Mouse (Mus musculus): Measurements from ENCODE around the gene Map6. TPM values are rescaled to one million over a fixed set of nuclear protein-coding genes. Genes with fewer than 3 reads are reported as not detected.

Map6 gene
- polyA plus RNA-seq, 1 experiment from 2014 or later, result 1.1 TPM

- no peaks in the 10 kb centered on the region for H3K9me3 ChIP-seq (ENCODE audit: control insufficient read depth, low read length)
- no peak for ATAC-seq (ENCODE audit: low FRiP score, low TSS enrichment)
- no peak overlapping the region for H3K4me2 ChIP-seq (replicated peaks; ENCODE audit: low read depth, low read length)
- H3K36me3 ChIP-seq (ENCODE audit: control insufficient read depth, insufficient read depth, low read length), result no peaks in the 10 kb centered on the region
- peaks cover 6% of the 10 kb centered on the region; the same call in 1 of the 2 replicates for H3K27me3 ChIP-seq (ENCODE audit: control insufficient read depth, insufficient read depth, low read length)
- no peak overlapping the region for H3K9ac ChIP-seq (ENCODE audit: low read depth, low read length)
- 57% methylated on average over 4 of the region's 4 CpGs for WGBS
- peaks cover 11% of the 10 kb centered on the region; the same call in 1 of the 2 replicates for H3K4me1 ChIP-seq (ENCODE audit: control insufficient read depth, insufficient read depth, low read length)
- no peak overlapping the region for H3K27ac ChIP-seq (ENCODE audit: low read depth, low read length)
- no peak overlapping the region for H3K4me3 ChIP-seq (ENCODE audit: low read length)
Measured at GRCm38 (mm10) chr7:99328847-99329246, 61.6 kb downstream of the Map6 start.

GRCm38 (mm10) chr7:99330012-99330411 is 62.8 kb downstream of the Map6 start:
- no peak for ATAC-seq (ENCODE audit: low FRiP score, low TSS enrichment)
- H3K4me3 ChIP-seq (ENCODE audit: low read length), result no peak overlapping the region
- H3K9me3 ChIP-seq (ENCODE audit: control insufficient read depth, low read length), result no peaks in the 10 kb centered on the region
- no peak overlapping the region for H3K4me2 ChIP-seq (replicated peaks; ENCODE audit: low read depth, low read length)
- WGBS, result 70% methylated on average over 5 of the region's 5 CpGs
- no peaks in the 10 kb centered on the region for H3K36me3 ChIP-seq (ENCODE audit: control insufficient read depth, insufficient read depth, low read length)
- peaks cover 2% of the 10 kb centered on the region; the same call in 1 of the 2 replicates for H3K4me1 ChIP-seq (ENCODE audit: control insufficient read depth, insufficient read depth, low read length)
- no peak overlapping the region for H3K9ac ChIP-seq (ENCODE audit: low read depth, low read length)
- H3K27ac ChIP-seq (ENCODE audit: low read depth, low read length), result no peak overlapping the region
- H3K27me3 ChIP-seq (ENCODE audit: control insufficient read depth, insufficient read depth, low read length), result peaks cover 6% of the 10 kb centered on the region; the same call in 1 of the 2 replicates

GRCm38 (mm10) chr7:99332774-99333480 is 65.7 kb downstream of the Map6 start:
- Histone ChIP-seq H3K27ac (ENCODE audit: low read depth, low read length) (no peak overlapping the region), H3K27me3 (ENCODE audit: control insufficient read depth, insufficient read depth, low read length) (no peaks in the 10 kb centered on the region), H3K9me3 (ENCODE audit: control insufficient read depth, low read length) (no peaks in the 10 kb centered on the region), H3K4me1 (ENCODE audit: control insufficient read depth, insufficient read depth, low read length) (no peaks in the 10 kb centered on the region), H3K9ac (ENCODE audit: low read depth, low read length) (no peak overlapping the region), H3K4me3 (ENCODE audit: low read length) (no peak overlapping the region), H3K36me3 (ENCODE audit: control insufficient read depth, insufficient read depth, low read length) (no peaks in the 10 kb centered on the region), H3K4me2 (replicated peaks; ENCODE audit: low read depth, low read length) (no peak overlapping the region)
- WGBS, result 46% methylated on average over 12 of the region's 12 CpGs
- peak; percentile 87 for ATAC-seq (ENCODE audit: low FRiP score, low TSS enrichment)

GRCm38 (mm10) chr7:99340736-99341135 is 73.5 kb downstream of the Map6 start:
- no peak overlapping the region for H3K4me2 ChIP-seq (replicated peaks; ENCODE audit: low read depth, low read length)
- H3K9me3 ChIP-seq (ENCODE audit: control insufficient read depth, low read length), result no peaks in the 10 kb centered on the region
- no peaks in the 10 kb centered on the region for H3K27me3 ChIP-seq (ENCODE audit: control insufficient read depth, insufficient read depth, low read length)
- no peak for ATAC-seq (ENCODE audit: low FRiP score, low TSS enrichment)
- no peak overlapping the region for H3K27ac ChIP-seq (ENCODE audit: low read depth, low read length)
- no peaks in the 10 kb centered on the region for H3K4me1 ChIP-seq (ENCODE audit: control insufficient read depth, insufficient read depth, low read length)
- no peak overlapping the region for H3K4me3 ChIP-seq (ENCODE audit: low read length)
- WGBS, result 81% methylated on average over 8 of the region's 8 CpGs
- H3K9ac ChIP-seq (ENCODE audit: low read depth, low read length), result no peak overlapping the region
- peaks cover 33% of the 10 kb centered on the region for H3K36me3 ChIP-seq (ENCODE audit: control insufficient read depth, insufficient read depth, low read length)

GRCm38 (mm10) chr7:99343577-99343976 is 76.3 kb downstream of the Map6 start:
- Histone ChIP-seq H3K27me3 (ENCODE audit: control insufficient read depth, insufficient read depth, low read length) (no peaks in the 10 kb centered on the region), H3K9ac (ENCODE audit: low read depth, low read length) (no peak overlapping the region), H3K4me1 (ENCODE audit: control insufficient read depth, insufficient read depth, low read length) (peaks cover under 1% of the 10 kb centered on the region; the same call in 1 of the 2 replicates), H3K9me3 (ENCODE audit: control insufficient read depth, low read length) (no peaks in the 10 kb centered on the region), H3K4me2 (replicated peaks; ENCODE audit: low read depth, low read length) (no peak overlapping the region), H3K36me3 (ENCODE audit: control insufficient read depth, insufficient read depth, low read length) (peaks cover 61% of the 10 kb centered on the region), H3K4me3 (ENCODE audit: low read length) (no peak overlapping the region), H3K27ac (ENCODE audit: low read depth, low read length) (no peak overlapping the region)
- no peak for ATAC-seq (ENCODE audit: low FRiP score, low TSS enrichment)
- 86% methylated on average over 4 of the region's 4 CpGs for WGBS

DNA sequence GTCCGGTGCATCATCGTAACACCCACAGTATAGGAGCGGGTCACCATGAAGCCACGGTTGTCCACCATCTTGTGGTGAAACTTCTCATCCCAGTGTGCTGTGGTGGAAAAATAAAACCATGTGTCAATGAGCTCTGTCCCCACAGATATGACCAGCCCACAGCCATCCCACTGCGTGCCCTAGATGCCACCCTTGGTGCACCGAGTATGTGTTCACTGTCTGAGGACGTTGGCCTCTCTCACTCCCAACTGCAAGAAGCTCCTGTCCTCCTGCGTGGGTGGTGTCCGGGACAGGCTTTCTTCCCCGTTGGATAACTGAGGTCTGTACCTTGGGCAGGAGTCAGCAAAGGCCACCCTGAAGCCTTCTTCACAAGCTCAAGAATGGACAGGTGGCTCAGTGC is 80.0 kb downstream of the Map6 start:
- Histone ChIP-seq H3K4me2 (replicated peaks; ENCODE audit: low read depth, low read length) (no peak overlapping the region), H3K27ac (ENCODE audit: low read depth, low read length) (no peak overlapping the region), H3K36me3 (ENCODE audit: control insufficient read depth, insufficient read depth, low read length) (peaks cover 83% of the 10 kb centered on the region), H3K9ac (ENCODE audit: low read depth, low read length) (no peak overlapping the region), H3K9me3 (ENCODE audit: control insufficient read depth, low read length) (no peaks in the 10 kb centered on the region), H3K4me3 (ENCODE audit: low read length) (no peak overlapping the region), H3K4me1 (ENCODE audit: control insufficient read depth, insufficient read depth, low read length) (peaks cover 25% of the 10 kb centered on the region), H3K27me3 (ENCODE audit: control insufficient read depth, insufficient read depth, low read length) (no peaks in the 10 kb centered on the region)
- no peak for ATAC-seq (ENCODE audit: low FRiP score, low TSS enrichment)
- 98% methylated on average over 10 of the region's 10 CpGs for WGBS

DNA sequence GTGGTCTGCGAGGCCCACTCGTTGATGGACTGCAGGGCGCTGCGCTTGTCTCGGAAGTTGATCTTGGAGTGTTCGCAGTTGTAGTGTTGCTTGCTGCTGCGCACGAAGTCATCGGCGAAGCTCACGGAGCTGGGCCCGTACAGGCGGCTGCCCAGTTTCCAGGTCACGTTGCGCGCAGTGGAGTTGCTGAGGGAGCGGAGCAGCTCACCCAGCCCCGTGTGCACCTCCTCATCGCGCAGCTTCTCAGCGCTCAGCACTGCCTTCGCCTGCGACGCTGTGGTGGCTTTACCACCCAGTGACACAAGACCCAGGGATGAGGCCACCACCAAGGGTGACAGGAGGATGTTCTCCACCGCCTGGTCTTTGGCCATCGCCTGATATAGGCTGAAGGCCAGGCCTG is 81.6 kb downstream of the Map6 start:
- no peak overlapping the region for H3K4me3 ChIP-seq (ENCODE audit: low read length)

DNA sequence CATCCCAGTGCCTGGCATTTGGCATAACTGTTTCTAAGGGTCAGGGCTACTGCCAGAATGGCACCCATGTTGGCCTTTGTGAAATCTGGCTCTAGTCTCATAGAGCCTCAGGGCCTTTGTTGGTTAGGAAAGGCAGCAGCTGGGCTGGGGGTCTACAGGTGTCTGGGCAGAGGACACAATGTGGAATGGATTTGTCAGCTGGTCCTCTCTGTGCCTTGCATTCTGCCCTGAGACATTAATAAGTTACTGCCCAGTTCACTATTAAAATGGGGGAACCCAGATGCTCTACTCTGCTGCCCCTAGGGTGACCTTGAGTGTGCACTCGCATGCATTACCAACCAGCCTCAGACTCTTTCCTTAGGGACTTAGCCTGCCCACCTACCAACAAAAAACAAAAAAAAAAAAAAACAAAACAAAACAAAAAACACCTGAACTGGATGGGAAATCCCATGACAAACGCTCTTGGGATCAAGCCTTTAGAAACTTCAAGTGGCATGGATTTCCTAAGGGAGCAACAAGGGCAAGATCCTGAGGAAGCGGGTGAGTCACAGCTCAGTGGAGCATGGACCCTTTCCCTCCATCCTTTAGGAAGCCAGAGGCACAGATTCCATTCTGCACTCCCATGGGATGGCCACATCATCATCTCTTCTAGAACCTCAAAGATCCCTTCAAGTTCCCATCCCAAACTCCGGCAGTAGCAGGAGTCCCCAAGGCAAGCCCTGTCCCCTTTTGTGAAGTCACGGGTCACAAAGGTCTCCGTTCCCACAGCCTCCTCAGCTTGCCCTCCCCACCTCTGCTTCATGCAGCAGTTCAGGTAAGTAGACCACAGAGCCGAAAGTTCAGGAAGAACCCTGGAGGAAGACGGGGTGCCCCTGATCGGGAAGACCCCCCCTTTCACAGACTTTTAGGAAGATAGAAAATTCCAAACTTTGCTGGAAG is 82.8 kb downstream of the Map6 start:
- H3K9me3 ChIP-seq (ENCODE audit: control insufficient read depth, low read length), result no peaks in the 10 kb centered on the region
- H3K36me3 ChIP-seq (ENCODE audit: control insufficient read depth, insufficient read depth, low read length), result peaks cover 57% of the 10 kb centered on the region
- WGBS, result 36% methylated on average over 9 of the region's 9 CpGs
- no peaks in the 10 kb centered on the region for H3K27me3 ChIP-seq (ENCODE audit: control insufficient read depth, insufficient read depth, low read length)
- peak overlapping the region; percentile 98 for H3K27ac ChIP-seq (ENCODE audit: low read depth, low read length)
- peak overlapping the region; percentile 79 for H3K4me3 ChIP-seq (ENCODE audit: low read length)
- peaks cover 37% of the 10 kb centered on the region for H3K4me1 ChIP-seq (ENCODE audit: control insufficient read depth, insufficient read depth, low read length)
- peak overlapping the region; percentile 94 for H3K9ac ChIP-seq (ENCODE audit: low read depth, low read length)
- no peak for ATAC-seq (ENCODE audit: low FRiP score, low TSS enrichment)
- H3K4me2 ChIP-seq (replicated peaks; ENCODE audit: low read depth, low read length), result peak overlapping the region; percentile 86

More for the DNA sequence above, 81.6 kb downstream of the Map6 start:
- ATAC-seq (ENCODE audit: low FRiP score, low TSS enrichment), result no peak
- peak overlapping the region; percentile 86; the same call in 1 of the 2 replicates for H3K4me2 ChIP-seq (replicated peaks; ENCODE audit: low read depth, low read length)
- no peaks in the 10 kb centered on the region for H3K27me3 ChIP-seq (ENCODE audit: control insufficient read depth, insufficient read depth, low read length)
- H3K36me3 ChIP-seq (ENCODE audit: control insufficient read depth, insufficient read depth, low read length), result peaks cover 68% of the 10 kb centered on the region
- H3K27ac ChIP-seq (ENCODE audit: low read depth, low read length), result no peak overlapping the region
- no peaks in the 10 kb centered on the region for H3K9me3 ChIP-seq (ENCODE audit: control insufficient read depth, low read length)
- H3K4me1 ChIP-seq (ENCODE audit: control insufficient read depth, insufficient read depth, low read length), result peaks cover 33% of the 10 kb centered on the region
- no peak overlapping the region; the same call in 1 of the 2 replicates for H3K9ac ChIP-seq (ENCODE audit: low read depth, low read length)
- WGBS, result 94% methylated on average over 26 of the region's 26 CpGs

All from kidney, embryonic 14.5 days (tissue).